Mouse (Mus musculus): ENCODE data around the gene Adgrg5.

DNA sequence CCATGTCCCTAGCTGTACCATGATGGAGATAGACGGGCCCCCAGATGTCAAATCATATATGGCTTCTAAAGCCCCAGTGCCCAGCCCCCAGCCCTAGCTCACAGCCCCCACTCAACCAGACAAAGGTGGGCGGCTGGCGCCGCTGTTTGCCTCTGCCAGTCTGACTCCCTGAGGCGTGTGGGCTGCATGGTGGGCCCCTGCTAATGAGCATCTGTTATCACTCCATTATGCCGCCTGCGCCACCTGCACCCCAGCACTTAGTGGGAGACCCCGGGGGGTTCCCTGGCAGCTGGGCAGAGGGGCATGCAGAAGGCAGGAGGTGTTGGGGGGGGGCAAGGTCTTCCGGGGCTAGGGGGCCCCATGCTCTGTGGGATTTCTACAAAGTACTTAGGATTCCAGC lies 54.6 kb downstream of the Adgrg5 start:
- TF ChIP-seq POLR2A (IDR thresholded peaks at IDR 0.05; ENCODE audit: borderline replicate concordance, extremely low read depth, low read depth, low read length): no peak
- TF ChIP-seq CTCF (IDR thresholded peaks at IDR 0.05; ENCODE audit: insufficient read depth, low read length): no peak
